Mouse (Mus musculus) frontal cortex, postnatal 36 days (tissue): Measurements from ENCODE around the gene Mtfr1l.

Experiments
- DNase-seq, 2 experiments: peaks; one replicate each; pipeline ENCODE4 v3.0.0; 2022; ENCODE audit warnings: low spot score in 2 of 2

The Mtfr1l gene

DNA sequence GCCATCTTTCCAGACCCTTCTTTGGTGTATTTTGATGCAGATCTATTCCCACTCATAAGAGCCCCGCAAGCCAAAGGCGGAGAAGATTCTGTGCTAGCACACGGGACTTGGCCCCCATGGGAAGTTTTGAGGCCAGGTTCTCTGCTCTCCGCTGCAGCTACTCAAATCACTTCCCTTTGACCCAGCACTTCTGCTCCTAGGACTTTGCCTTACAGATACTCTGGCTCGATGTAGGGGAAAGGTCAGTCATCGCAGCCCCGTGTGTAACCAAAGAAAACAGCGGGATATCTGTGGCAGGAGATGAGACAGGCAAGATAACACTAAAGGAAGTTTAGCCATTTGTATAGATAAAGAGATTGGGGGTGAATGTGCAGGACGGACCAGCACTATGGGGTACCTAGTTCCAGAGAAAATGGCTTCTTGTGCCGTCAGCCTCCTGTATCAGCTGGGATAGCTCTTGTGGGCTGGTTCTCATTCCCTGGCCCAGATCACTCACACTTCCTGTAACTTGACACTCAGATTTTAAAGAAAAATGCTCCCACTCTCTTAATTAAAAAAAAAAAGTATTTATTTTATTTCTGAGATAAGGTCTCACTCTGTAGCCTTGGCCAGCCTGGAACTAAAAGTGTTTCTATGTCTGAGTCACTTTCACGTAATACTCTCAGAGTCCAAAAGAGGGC is 45.1 kb downstream of the Mtfr1l start:
- DNase-seq: no peak

DNA sequence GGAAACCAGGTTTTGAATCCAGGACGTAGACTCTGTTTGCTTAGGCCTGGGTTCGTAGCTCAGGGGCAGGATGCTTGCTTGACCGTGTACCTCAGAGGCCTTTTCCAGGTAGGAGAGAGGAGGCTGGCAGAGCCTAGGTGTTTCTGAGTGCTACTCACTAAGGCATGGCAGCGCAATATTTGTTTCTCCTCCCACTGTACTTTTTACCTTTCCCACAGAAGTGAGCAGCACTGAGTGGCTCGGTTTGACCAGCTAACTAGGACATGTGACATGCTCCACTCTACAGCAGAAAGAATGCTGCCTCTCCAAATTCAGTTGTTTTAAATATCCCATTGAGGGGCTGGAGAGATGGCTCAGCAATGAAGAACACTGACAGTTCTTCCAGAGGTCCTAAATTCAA is 47.0 kb downstream of the Mtfr1l start:
- no peak for DNase-seq

DNA sequence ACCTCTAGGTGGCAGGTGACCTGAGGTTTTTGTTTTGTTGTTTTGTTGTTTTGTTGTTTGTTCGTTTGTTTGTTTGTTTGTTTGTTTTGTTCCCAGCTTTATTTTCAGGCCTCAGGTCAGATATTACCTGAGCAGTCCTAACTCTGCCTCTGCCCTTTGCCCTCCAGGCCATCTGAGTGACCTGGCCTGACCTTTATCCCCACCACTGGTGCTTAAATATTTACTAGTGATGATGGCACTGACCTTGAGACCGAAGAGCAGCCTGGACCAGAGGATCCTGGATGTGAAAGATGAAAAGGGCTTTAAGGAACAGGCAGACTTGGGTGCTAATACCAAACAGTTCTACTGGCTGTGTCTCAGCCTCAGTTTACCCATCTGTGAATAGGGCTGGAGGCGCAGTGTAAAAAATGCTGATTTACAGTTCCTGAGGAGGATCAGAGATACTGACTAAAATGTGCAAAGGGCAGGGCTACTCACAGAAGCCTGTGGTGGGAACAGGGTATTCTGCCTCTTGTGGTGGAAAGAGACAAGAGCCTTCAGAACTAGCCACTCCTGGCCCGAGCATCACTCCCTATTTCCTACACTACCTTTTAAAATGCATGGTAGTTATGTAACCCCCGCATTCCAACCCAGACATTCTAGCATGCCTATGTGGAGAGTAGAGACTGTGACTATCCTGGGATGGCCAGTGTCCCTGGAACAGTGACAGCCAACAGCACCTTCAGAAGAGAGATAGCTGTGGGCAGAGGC is 49.9 kb downstream of the Mtfr1l start:
- no peak for DNase-seq

DNA sequence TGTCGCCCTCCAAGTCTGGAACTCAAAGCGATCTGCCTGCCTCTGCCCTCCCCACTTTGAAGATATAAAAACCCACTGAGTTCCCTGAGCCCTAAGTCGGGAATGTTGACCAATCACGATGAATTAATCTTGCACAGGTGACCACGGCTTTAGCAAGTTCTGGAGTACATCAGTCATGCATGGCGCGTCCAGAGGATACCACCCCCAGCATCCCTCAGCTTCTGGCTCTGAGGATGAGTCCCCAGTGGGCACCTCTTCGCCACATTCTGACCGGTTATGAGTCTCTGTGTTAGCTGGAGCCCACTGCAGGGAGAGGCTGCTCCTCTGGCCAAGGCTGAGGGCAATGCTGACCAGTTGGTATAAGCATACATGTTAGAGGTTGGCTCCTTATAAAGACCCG is 51.0 kb downstream of the Mtfr1l start:
- no peak for DNase-seq

DNA sequence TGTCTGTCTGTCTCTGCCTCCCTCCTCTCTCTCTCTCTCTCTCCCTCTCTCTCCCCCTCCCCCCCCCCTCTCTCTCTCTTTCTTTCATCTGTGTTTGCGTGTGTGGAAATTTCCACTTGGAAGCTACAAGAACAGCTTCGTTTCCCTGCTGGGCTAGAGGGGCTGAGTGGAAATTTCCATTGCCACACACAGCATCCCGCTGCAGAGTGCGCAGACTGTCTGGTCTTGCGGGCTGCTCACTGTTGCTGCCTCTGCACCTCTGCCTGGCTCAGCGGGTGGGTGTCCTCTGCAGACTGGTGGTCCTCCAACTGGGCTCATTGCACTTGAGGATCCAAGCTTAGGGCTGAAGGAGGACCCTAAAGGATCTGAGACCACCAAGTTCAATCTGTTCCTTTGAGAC is 51.5 kb downstream of the Mtfr1l start:
- peak; percentile 56 to 67 for DNase-seq

DNA sequence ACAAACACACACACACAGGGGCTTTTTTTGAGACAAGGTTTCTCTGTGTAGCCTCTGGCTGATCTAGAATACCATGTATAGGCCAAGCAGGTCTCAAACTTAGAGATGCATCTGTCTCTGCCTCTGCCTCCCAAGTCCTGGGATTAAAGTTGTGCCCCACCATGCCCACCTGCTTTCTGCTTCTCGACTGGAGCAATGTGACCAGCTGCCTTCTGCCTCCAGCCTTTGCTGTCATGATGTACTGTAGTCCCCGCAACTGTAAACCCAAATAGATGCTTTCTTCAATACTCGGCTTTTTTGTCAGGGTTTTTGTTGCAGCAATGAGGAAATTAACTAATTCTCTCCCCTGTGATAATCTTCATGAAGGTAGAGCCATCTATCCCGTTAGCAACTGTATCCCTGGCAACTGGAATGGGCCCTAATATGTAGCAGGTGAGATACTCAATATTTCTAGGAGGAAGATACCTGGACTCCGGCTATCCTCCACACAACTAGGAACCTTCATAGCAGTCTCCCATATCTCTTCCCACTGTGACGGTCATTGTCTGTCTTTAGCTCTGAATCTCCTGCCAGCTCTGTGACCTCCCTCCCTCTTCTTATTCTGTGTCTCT is 52.0 kb downstream of the Mtfr1l start:
- DNase-seq: no peak

DNA sequence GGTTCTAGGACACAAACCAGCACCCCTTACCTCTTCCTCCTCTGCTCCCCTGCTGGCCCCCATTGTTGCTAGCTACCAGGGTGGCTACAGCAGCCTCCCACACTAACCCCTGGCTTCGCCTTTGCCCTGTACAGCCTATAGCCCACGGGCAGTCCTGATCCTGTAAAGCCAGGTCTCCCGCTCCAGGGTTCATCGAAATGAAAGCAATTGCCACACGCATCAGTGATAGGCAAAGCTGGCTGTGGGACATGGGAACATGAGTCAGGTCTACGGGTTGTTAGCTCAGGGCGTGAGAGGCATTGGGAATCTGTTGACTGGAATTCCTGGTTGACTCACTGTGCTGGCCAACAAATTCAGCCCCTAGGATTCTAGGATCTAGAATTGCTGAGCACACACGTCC is 52.7 kb downstream of the Mtfr1l start:
- no peak for DNase-seq

DNA sequence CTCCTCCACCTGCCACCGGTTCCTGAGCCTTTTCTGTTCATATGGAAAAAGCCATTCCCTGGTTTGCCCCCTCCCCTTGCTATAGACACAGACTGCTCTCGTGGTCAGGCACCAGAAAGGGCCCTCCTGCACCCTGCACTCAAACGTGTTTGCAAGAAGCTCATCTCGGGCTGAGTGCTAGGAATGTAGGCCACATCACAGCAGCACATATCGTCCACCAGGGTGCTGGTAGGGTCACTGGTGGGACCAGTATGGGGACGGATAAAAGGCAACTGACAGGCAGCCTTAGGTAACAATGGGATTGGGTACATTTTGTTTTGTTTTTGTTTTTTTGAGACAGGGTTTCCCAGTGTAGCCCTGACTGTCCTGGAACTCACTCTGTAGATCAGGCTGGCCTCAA is 53.9 kb downstream of the Mtfr1l start:
- DNase-seq: no peak

DNA sequence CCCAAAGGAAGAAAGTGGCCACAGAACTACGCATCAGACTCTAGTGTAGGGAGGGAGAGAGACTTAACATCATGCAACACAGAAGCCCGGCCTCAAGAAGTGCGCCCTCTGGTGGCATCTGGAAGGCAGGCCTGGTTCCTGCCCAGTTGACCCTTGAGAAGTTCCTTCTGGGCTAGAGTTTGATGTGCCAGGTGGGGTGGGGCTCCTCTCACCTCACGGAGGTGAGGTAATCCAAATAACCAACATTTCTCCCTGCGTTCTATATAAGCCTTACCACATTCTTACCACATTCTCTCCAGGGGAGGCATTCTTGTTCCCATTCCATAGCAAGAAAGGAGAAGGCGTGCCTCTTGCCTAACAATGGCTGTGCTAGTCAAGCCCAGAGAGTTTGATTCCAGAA is 54.3 kb downstream of the Mtfr1l start:
- DNase-seq: peak; percentile 72 to 81

DNA sequence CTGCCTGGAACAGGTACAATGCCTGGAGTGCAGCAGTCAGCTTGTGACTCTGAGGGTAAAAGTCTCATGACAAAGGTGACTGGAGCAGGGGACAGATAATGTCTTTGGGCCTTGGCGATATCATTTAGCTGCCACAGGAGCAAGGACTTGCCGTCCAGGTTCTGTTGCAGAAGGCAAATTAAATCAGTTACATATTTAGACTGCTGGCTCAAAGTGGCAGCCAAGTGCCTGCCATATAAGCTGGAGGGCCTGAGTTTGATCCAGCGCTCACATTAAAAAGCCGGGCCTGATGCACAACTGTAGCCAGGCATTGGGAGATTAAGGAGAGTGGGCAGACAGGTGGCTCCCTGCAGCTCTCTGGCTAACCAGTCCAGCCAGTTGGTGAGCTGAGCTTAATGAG is 55.3 kb downstream of the Mtfr1l start:
- DNase-seq: no peak

DNA sequence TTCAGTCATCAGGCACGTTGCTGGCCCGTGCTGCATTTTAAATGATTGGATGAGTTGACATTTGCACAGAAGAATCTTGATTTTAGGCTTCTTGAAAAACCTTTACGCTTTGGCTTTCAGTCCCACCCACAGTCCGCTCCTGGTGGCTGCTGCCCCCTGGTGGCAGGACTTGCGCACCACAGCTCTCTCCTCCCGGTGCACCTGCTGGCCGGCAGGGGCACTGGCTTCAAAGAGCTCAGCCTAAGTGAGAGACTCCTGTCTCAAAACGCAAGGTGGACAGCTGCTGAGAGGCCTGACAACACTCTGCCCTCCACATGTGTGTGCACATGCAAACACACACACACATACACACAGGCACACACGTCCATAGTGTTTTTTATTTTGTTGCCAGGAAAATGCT is 57.2 kb downstream of the Mtfr1l start:
- DNase-seq: peak; percentile 94 to 97

DNA sequence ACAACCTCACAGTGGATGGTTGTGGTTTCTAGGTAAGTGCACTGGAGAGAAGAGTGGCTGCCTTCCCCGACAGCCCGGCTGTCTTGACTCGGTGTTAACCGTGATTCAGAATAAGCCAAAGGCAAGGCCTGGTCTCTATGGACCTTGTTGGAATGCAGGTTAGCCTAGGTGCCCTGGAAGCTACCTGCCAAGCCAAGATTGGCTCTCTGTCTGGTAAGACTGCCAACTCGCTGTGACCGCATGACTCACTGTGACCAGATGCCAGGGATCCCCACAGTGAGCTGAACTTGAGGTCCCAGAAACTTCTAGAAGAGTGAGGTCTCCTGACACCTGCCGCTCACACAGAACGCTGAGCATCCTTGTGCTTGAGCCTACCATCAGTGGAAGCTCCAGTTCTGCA is 58.3 kb downstream of the Mtfr1l start:
- DNase-seq: no peak
